Mouse (Mus musculus): Measurements from ENCODE around the gene Hsd3b7.

The Hsd3b7 gene

GRCm38 (mm10) chr7:127817776-127818175 lies 17.4 kb downstream of the Hsd3b7 start:
- peak; percentile 46 for DNase-seq

GRCm38 (mm10) chr7:127820836-127821509 lies 20.6 kb downstream of the Hsd3b7 start:
- peak; percentile 54 for DNase-seq

GRCm38 (mm10) chr7:127822494-127822893 lies 22.1 kb downstream of the Hsd3b7 start:
- no peak for DNase-seq

- peak; percentile 79 for DNase-seq
Measured at GRCm38 (mm10) chr7:127823236-127824171, 23.1 kb downstream of the Hsd3b7 start.

GRCm38 (mm10) chr7:127824176-127824871 lies 23.9 kb downstream of the Hsd3b7 start, which contains the start of the genes Stx4a and Stx1b:
Gene Stx4a (plus strand): TSS chr7:127824294.
Gene Stx1b (minus strand): TSS chr7:127824549.
- DNase-seq: peak; percentile 87

- DNase-seq: peak; percentile 13
Measured at GRCm38 (mm10) chr7:127835550-127835949, 35.1 kb downstream of the Hsd3b7 start.

GRCm38 (mm10) chr7:127837473-127837872 lies 37.1 kb downstream of the Hsd3b7 start:
- peak; percentile 72 for DNase-seq

GRCm38 (mm10) chr7:127837878-127838277 lies 37.5 kb downstream of the Hsd3b7 start:
- DNase-seq: peak; percentile 43

- peak; percentile 47 for DNase-seq
Measured at GRCm38 (mm10) chr7:127840031-127840430, 39.6 kb downstream of the Hsd3b7 start.

- DNase-seq: peak; percentile 88
Measured at GRCm38 (mm10) chr7:127840886-127841285, 40.5 kb downstream of the Hsd3b7 start.

- DNase-seq: peak; percentile 97
Measured at GRCm38 (mm10) chr7:127841340-127842000, 41.1 kb downstream of the Hsd3b7 start.

GRCm38 (mm10) chr7:127842001-127842718 lies 41.8 kb downstream of the Hsd3b7 start:
- DNase-seq: peak; percentile 89

GRCm38 (mm10) chr7:127849973-127850875 lies 49.8 kb downstream of the Hsd3b7 start:
- no peak for DNase-seq

- no peak for DNase-seq
Measured at GRCm38 (mm10) chr7:127850906-127851305, 50.5 kb downstream of the Hsd3b7 start.

Data from cerebellum, adult 9-11 months (tissue).